Mouse (Mus musculus): ENCODE results near the gene Prkcg. TPM values are rescaled to one million over a fixed set of nuclear protein-coding genes. Genes with fewer than 3 reads are reported as not detected.

The Prkcg gene
- total and polyA plus RNA-seq, 3 experiments: 0.15 to 3.0 (median 0.17) TPM

DNA sequence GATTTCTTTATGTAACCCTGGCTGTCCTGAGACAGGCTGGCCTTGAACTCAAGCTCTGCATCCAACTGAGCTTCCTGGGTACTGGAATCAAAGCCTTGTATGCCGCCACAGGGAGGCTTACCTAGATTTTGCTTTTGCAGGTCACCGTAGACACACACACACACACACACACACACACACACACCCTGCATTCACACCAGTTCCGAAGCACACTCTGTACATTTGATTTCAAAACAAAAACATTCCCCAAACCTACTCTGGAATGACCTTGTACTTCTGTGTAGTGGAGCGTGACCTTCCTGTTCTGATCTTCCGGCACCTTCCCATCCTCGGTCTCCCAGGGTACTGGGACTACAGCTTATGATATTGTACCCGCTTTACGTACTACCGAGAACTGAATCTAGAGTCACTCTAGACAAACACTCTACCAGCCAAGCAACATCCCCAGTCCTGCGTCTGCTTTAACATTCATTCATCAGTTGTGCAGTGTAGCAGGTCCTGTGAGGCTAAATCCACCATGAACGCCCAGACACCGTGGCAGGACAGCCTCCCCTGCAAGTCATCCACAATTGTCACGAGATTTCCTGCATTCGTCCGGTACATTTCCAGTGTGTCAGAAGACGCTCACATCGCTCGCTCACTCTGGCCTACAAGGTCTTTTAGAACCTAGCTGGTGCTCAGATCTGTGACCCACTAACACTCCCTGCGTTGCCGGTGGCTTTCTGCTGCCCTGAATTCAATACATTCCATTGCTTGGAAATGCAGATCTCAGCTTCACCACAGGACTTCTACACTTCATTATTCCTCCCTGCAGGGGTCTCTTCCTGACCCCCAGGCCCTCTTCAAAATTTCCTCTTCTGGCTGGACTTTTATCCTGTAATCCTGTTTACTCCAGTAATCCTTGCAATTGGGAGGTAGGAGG is 58.6 kb downstream of the Prkcg start:
- TF ChIP-seq MEF2A (IDR thresholded peaks at IDR 0.05; ENCODE audit: borderline replicate concordance, low read depth, low read length): no peak
- TF ChIP-seq SMC3 (IDR thresholded peaks at IDR 0.05; ENCODE audit: low read depth, low read length): no peak
- TF ChIP-seq ELF1 (IDR thresholded peaks at IDR 0.05; ENCODE audit: low read depth, low read length): no peak
- TF ChIP-seq USF1 (IDR thresholded peaks at IDR 0.05; ENCODE audit: low read depth, low read length): no peak
- no peak for TF ChIP-seq RAD21 (IDR thresholded peaks at IDR 0.05; ENCODE audit: low read depth, low read length)
- TF ChIP-seq KAT2A (IDR thresholded peaks at IDR 0.05; ENCODE audit: insufficient replicate concordance, low read length): no peak
- TF ChIP-seq MAFK (IDR thresholded peaks at IDR 0.05; ENCODE audit: insufficient replicate concordance, low read length): no peak
- H3K9me3 ChIP-seq (replicated peaks; ENCODE audit: low read length): no peaks in the 10 kb centered on the region
- H3K79me2 ChIP-seq (replicated peaks; ENCODE audit: control insufficient read depth, extremely low read depth, insufficient read depth, poor library complexity, severe bottlenecking): no peaks in the 10 kb centered on the region
- dilution Hi-C loops (cut with MboI; ENCODE audit: extremely low pct_ligation_motif_present, extremely low pct_unique_long_range_greater_than_20kb, low sequenced_read_pairs) (no loop called here), in situ Hi-C loops (cut with MboI; ENCODE audit: low pct_ligation_motif_present, low pct_unique_long_range_greater_than_20kb, low sequenced_read_pairs) (loop anchor here (10.0 kb wide), 1 partner anchor 97 kb away; no protein-coding TSS in a partner anchor)
- no peaks in the 10 kb centered on the region for H3K27me3 ChIP-seq (replicated peaks)
- no peaks in the 10 kb centered on the region for H3K36me3 ChIP-seq (replicated peaks in 1 of 2; ENCODE audit: control insufficient read depth in 1 of 2, insufficient read depth in 1 of 2, low read length in 1 of 2)
- DNase-seq (ENCODE audit: extremely low read depth): no peak
- H3K9ac ChIP-seq (ENCODE audit: insufficient read depth, low read depth): no peak overlapping the region
- no peak overlapping the region for H3K27ac ChIP-seq (ENCODE audit: insufficient read depth, low read depth)
- no peak overlapping the region; the same call in 1 of the 2 replicates for H3K4me2 ChIP-seq (ENCODE audit: insufficient read depth, low read depth, poor library complexity, severe bottlenecking)
- peaks cover 4 to 6% of the 10 kb centered on the region in 2 experiments; a peak in 1 of 4 replicates for H3K4me1 ChIP-seq (ENCODE audit: control insufficient read depth in 1 of 2, insufficient read depth in 2 of 2)
- no peak overlapping the region for H3K4me3 ChIP-seq (replicated peaks in 1 of 3; ENCODE audit: low read depth in 2 of 3, low read length in 2 of 3, poor library complexity in 1 of 3)

DNA sequence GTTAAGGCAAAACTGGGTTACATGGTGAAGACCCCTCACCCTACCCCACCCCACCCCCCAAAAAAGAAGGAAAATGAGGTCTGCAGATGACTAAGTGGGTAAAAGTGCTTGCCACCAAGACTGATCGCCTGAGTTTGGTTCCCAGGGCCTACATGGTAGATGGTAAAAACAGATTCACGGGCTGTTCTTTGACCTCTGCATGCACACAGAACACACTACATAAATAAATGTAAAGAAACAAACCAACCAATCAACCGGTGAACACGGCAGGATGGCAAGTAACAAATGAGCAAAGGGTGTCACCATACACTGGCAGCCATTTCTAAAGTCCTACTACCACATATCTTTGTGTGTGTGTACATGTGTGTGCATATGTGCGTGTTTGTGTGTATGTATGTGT is 59.3 kb downstream of the Prkcg start:
- no peak overlapping the region for H3K9ac ChIP-seq (ENCODE audit: insufficient read depth, low read depth)
- no peaks in the 10 kb centered on the region for H3K79me2 ChIP-seq (replicated peaks; ENCODE audit: control insufficient read depth, extremely low read depth, insufficient read depth, poor library complexity, severe bottlenecking)
- no peak for TF ChIP-seq EP300 (IDR thresholded peaks at IDR 0.05; ENCODE audit: low read length)
- no peak for TF ChIP-seq RCOR1 (conservative IDR thresholded peaks at IDR 0.05; ENCODE audit: low read depth, low read length)
- TF ChIP-seq KAT2A (IDR thresholded peaks at IDR 0.05; ENCODE audit: insufficient replicate concordance, low read length): no peak
- TF ChIP-seq ELF1 (IDR thresholded peaks at IDR 0.05; ENCODE audit: low read depth, low read length): no peak
- TF ChIP-seq TCF12 (IDR thresholded peaks at IDR 0.05; ENCODE audit: low read depth, low read length): no peak
- TF ChIP-seq TBP (conservative IDR thresholded peaks at IDR 0.05; ENCODE audit: low read depth, low read length): no peak
- no peak for TF ChIP-seq BHLHE40 (IDR thresholded peaks at IDR 0.05; ENCODE audit: low read depth, low read length)
- no peak for TF ChIP-seq CHD2 (IDR thresholded peaks at IDR 0.05; ENCODE audit: low read length)
- TF ChIP-seq MEF2A (IDR thresholded peaks at IDR 0.05; ENCODE audit: borderline replicate concordance, low read depth, low read length): no peak
- no peak for TF ChIP-seq ZC3H11A (IDR thresholded peaks at IDR 0.05; ENCODE audit: low read depth, low read length)
- TF ChIP-seq SMC3 (IDR thresholded peaks at IDR 0.05; ENCODE audit: low read depth, low read length): no peak
- TF ChIP-seq ZNF384 (IDR thresholded peaks at IDR 0.05; ENCODE audit: low read depth, low read length): no peak
- TF ChIP-seq CTCF (conservative IDR thresholded peaks at IDR 0.05 in 1 of 2, IDR thresholded peaks at IDR 0.05 in 1 of 2; ENCODE audit: low read depth in 2 of 2, low read length in 2 of 2): no peak
- TF ChIP-seq POLR2AphosphoS2 (IDR thresholded peaks at IDR 0.05; ENCODE audit: low read depth, low read length): no peak
- TF ChIP-seq ZKSCAN1 (IDR thresholded peaks at IDR 0.05; ENCODE audit: borderline replicate concordance, low read depth, low read length): no peak
- no peak for TF ChIP-seq IRF4 (IDR thresholded peaks at IDR 0.05; ENCODE audit: low read depth, low read length)
- no peak for TF ChIP-seq MXI1 (IDR thresholded peaks at IDR 0.05; ENCODE audit: low read depth, low read length)
- no peaks in the 10 kb centered on the region for H3K36me3 ChIP-seq (replicated peaks in 1 of 2; ENCODE audit: control insufficient read depth in 1 of 2, insufficient read depth in 1 of 2, low read length in 1 of 2)
- H3K4me2 ChIP-seq (ENCODE audit: insufficient read depth, low read depth, poor library complexity, severe bottlenecking): no peak overlapping the region
- H3K4me3 ChIP-seq (replicated peaks in 1 of 3; ENCODE audit: low read depth in 2 of 3, low read length in 2 of 3, poor library complexity in 1 of 3): no peak overlapping the region
- no peak overlapping the region for H3K27ac ChIP-seq (ENCODE audit: insufficient read depth, low read depth)
- no peak for DNase-seq (ENCODE audit: extremely low read depth)
- H3K9me3 ChIP-seq (replicated peaks; ENCODE audit: low read length): no peaks in the 10 kb centered on the region
- in situ Hi-C loops (cut with MboI; ENCODE audit: low pct_ligation_motif_present, low pct_unique_long_range_greater_than_20kb, low sequenced_read_pairs) (loop anchor here (10.0 kb wide), 1 partner anchor 96 kb away; no protein-coding TSS in a partner anchor), dilution Hi-C loops (cut with MboI; ENCODE audit: extremely low pct_ligation_motif_present, extremely low pct_unique_long_range_greater_than_20kb, low sequenced_read_pairs) (no loop called here)
- H3K4me1 ChIP-seq (ENCODE audit: control insufficient read depth in 1 of 2, insufficient read depth in 2 of 2): peaks cover 4 to 6% of the 10 kb centered on the region in 2 experiments; a peak in 1 of 4 replicates
- no peaks in the 10 kb centered on the region for H3K27me3 ChIP-seq (replicated peaks)
